Mouse (Mus musculus): ENCODE measurements at regions not wholly inside any gene's neighbourhood (a gene's known extent, or its start where the extent isn't known, plus 50 kb on each side); places are given as distances from the start of the nearest gene placed in this dataset.
"Not testable (repeated sequence)": the region's sequence is repeated elsewhere in the genome, so short reads cannot be mapped to it uniquely, and the experiment has no call there.

- not testable (repeated sequence) for TF ChIP-seq CTCF, EP300 (IDR thresholded peaks at IDR 0.05; ENCODE audit: low read depth)
Measured at GRCm38 (mm10) chr1:17932108-17932810, 213.4 kb downstream of the Crisp4 start.
